In genomic region chr11:84062805-84063204, GRCm38 (mm10) we compare ENCODE assay signal across 10 mouse cellular contexts. TPM values are rescaled to one million over a fixed set of nuclear protein-coding genes. Genes with fewer than 3 reads are reported as not detected.
DNase-seq lines count a peak whose midpoint lies in the region; TF ChIP-seq lines count a peak whose summit lies in the region.
"Had no signal": no experiment of that assay in that cellular context is flagged by ENCODE, and none has a peak within 500 bp of the region (broad histone marks: within the 10 kb centered on the region; RNA-seq: fewer than 3 reads in every experiment).

No protein-coding gene starts in this region.

- no peak overlapping the region for H3K4me3 ChIP-seq in ES-Bruce4 (ENCODE audit: low read depth, low read length)
- H3K4me3 ChIP-seq: forebrain, embryonic 13.5 days; liver, embryonic 13.5 days had no signal

- H3K36me3 ChIP-seq in ES-Bruce4 (ENCODE audit: control insufficient read depth, insufficient read depth, low read length, poor library complexity, severe bottlenecking), result no peaks in the 10 kb centered on the region
- H3K36me3 ChIP-seq: liver, embryonic 13.5 days had no signal

- 0 out of 2 replicates have a peak overlapping the region, but pooled peaks have one; percentile 10 for H3K9ac ChIP-seq in ES-Bruce4 (ENCODE audit: low read depth, poor library complexity, severe bottlenecking)
- H3K9ac ChIP-seq: forebrain, embryonic 13.5 days; liver, embryonic 13.5 days had no signal

- TF ChIP-seq POLR2A in ES-Bruce4 (IDR thresholded peaks at IDR 0.05; ENCODE audit: insufficient read depth, low read length), result no peak

- no peaks in the 10 kb centered on the region for H3K9me3 ChIP-seq in ES-Bruce4 (replicated peaks; ENCODE audit: control insufficient read depth, insufficient read depth, low read length, poor library complexity, severe bottlenecking)
- H3K9me3 ChIP-seq: forebrain, embryonic 13.5 days; liver, embryonic 13.5 days had no signal

- TF ChIP-seq EP300 in ES-Bruce4 (IDR thresholded peaks at IDR 0.05; ENCODE audit: insufficient read depth, low read depth, low read length), result no peak

- peaks cover 2% of the 10 kb centered on the region; the same call in 1 of the 2 replicates for H3K27me3 ChIP-seq in ES-Bruce4 (ENCODE audit: control insufficient read depth, insufficient read depth, low read length, poor library complexity, severe bottlenecking)

- no peak overlapping the region for H3K27ac ChIP-seq in ES-Bruce4 (ENCODE audit: insufficient read depth, low read length)
- H3K27ac ChIP-seq: forebrain, embryonic 13.5 days; liver, embryonic 13.5 days had no signal

- H3K4me1 ChIP-seq in ES-Bruce4 (ENCODE audit: control insufficient read depth, insufficient read depth, low read length), result no peaks in the 10 kb centered on the region

- DNase-seq in kidney, postnatal 10 days, result peak; percentile 64
- no peak for DNase-seq in kidney, adult 9 months
- peak; percentile 29 for DNase-seq in embryo, embryonic 9.5 days (ENCODE audit: extremely low spot score)
- DNase-seq in lung, postnatal 25 days (ENCODE audit: low spot score), result peak; percentile 45
- DNase-seq in layer of hippocampus, adult 11-12 months (ENCODE audit: low spot score), result no peak
- DNase-seq in layer of hippocampus, adult 9-11 months, result no peak
- DNase-seq: liver, embryonic 13.5 days; thymus, adult 18-20 months had no signal

- no peak for TF ChIP-seq CTCF in ES-Bruce4 (IDR thresholded peaks at IDR 0.05; ENCODE audit: low read depth, low read length)

RNA-seq across cellular contexts. Expression of gene Dusp14, which starts 6.3 kb away (rescaled TPM):
- polyA plus RNA-seq in ES-Bruce4 (2011; ENCODE audit: insufficient read depth, insufficient read length, low read depth, missing spikeins), result 26.0 and 32.4 TPM in 2 replicates

Comparison
In these comparisons a context has a peak if more than half of its experiments do, and no peak if none do; other contexts are left out.
1. DNase-seq: peak in kidney, postnatal 10 days (single experiment), embryo, embryonic 9.5 days (single experiment) and lung, postnatal 25 days (single experiment); none in kidney, adult 9 months (single experiment), layer of hippocampus, adult 11-12 months (single experiment) and layer of hippocampus, adult 9-11 months (single experiment).